Mouse (Mus musculus) forebrain, embryonic 10.5 days (tissue): Measurements from ENCODE around the gene Aldh5a1. TPM values are rescaled to one million over a fixed set of nuclear protein-coding genes. Genes with fewer than 3 reads are reported as not detected.

Source experiments
- DNase-seq: peaks from one replicate; pipeline ENCODE4 v3.0.0-alpha.2; 2017; ENCODE audit warnings: low spot score; ENCODE audit errors: extremely low spot score
- H3K27ac ChIP-seq: fragments of 300-500 bp; sonication (generic); 2 replicates; pipeline ENCODE4 v1.5.1; 2016; ENCODE audit warnings: mild to moderate bottlenecking
- H3K27me3 ChIP-seq: fragments of 300-500 bp; sonication (generic); 2 replicates; pipeline ENCODE4 v1.6.1; 2016; ENCODE audit warnings: mild to moderate bottlenecking; ENCODE audit not compliant: poor library complexity, severe bottlenecking
- H3K36me3 ChIP-seq: fragments of 300-500 bp; sonication (generic); replicated peaks from 2 replicates; pipeline ENCODE4 v1.6.1; 2016; ENCODE audit warnings: mild to moderate bottlenecking, moderate library complexity
- H3K4me1 ChIP-seq: fragments of 300-500 bp; sonication (generic); 2 replicates; pipeline ENCODE4 v1.6.1; 2016
- H3K4me3 ChIP-seq: fragments of 300-500 bp; sonication (generic); 2 replicates; pipeline ENCODE4 v1.5.1; 2016; ENCODE audit warnings: mild to moderate bottlenecking, moderate library complexity
- H3K9me3 ChIP-seq: fragments of 300-500 bp; sonication (generic); 2 replicates; pipeline ENCODE4 v1.6.1; 2016; ENCODE audit warnings: mild to moderate bottlenecking, moderate library complexity
- WGBS: fragments of 180-500 bp; shearing (Covaris S2); methylation state at CpG from one replicate; pipeline ENCODE4 v1.1.7; 2016; 5-methylcytosine and 5-hydroxymethylcytosine counted together
- polyA plus RNA-seq: library from polyadenylated mRNA; unstranded; fragments of >200 nt; fragmentation: Nextera tagmentation; extraction: Ambion mirVana; gene quantifications from 2 replicates; pipeline ENCODE4 v1.2.1, GENCODE M21; 2016

The Aldh5a1 gene
- polyA plus RNA-seq, 1 experiment from 2014 or later = 8.5 TPM

DNA sequence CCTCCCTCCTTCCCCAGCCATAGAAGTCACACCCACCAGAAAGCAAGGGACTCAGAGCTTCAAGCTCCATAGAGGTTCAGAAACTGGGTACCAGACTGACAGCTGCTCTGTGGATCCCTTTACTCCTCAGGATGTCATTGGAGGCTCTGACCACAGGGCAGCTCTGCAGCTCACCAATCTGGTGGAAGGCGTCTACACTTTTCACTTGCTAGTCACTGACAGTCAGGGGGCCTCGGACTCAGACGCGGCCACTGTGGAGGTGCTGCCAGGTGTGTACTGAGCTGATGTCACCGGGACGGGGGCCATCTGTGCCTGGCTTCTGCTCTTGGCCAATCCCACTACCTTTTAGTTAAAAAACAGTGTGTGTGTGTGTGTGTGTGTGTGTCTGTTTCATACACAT lies 55.0 kb downstream of the Aldh5a1 start:
- WGBS = 92% methylated on average over 6 of the region's 6 CpGs
- Histone ChIP-seq H3K36me3 (no peaks in the 10 kb centered on the region), H3K4me1 (no peaks in the 10 kb centered on the region), H3K9me3 (no peaks in the 10 kb centered on the region), H3K4me3 (no peak overlapping the region), H3K27ac (no peak overlapping the region), H3K27me3 (no peaks in the 10 kb centered on the region)
- DNase-seq = no peak

DNA sequence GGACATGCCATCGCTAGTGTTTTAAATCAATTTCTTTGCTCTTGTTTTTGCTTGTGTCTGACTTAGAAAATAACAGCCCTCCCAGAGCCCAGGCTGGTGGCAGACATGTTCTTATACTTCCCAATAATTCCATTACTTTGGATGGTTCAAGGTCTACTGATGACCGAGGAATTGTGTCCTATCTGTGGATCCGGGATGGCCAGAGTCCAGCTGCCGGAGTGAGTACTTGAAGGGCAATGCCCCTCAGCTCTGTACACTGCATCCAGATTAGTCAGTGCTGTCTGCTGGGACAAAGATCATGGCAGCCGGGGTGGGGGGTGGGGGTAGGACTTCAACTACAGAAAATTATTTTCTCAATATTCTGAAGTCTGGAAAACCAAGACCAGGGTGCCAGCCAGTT lies 56.8 kb downstream of the Aldh5a1 start:
- DNase-seq = no peak
- no peaks in the 10 kb centered on the region for H3K4me1 ChIP-seq
- no peaks in the 10 kb centered on the region for H3K27me3 ChIP-seq
- H3K27ac ChIP-seq = no peak overlapping the region
- WGBS = 93% methylated on average over 5 of the region's 5 CpGs
- H3K9me3 ChIP-seq = no peaks in the 10 kb centered on the region
- no peak overlapping the region for H3K4me3 ChIP-seq
- H3K36me3 ChIP-seq = no peaks in the 10 kb centered on the region

DNA sequence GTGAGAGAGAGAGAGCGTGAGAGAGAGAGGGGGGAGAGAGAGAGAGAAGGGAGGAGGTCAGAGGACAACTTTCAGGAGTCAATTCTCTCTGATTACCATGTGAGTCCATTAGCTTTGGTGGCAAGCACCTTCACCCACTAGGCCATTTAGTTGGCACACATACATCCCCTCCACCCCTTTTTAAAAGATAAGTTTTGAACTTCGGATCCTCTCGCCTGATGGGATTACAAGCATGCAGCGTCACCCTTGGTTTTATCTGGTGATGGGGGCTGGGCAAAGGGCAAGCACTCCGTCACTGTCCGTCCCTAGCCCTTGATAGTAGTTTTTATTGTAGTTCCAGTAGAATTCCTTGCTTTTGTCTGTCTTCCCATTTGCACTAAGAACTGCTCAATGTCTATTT lies 57.3 kb downstream of the Aldh5a1 start:
- no peak for DNase-seq
- H3K36me3 ChIP-seq = no peaks in the 10 kb centered on the region
- H3K9me3 ChIP-seq = no peaks in the 10 kb centered on the region
- H3K27ac ChIP-seq = no peak overlapping the region
- H3K4me3 ChIP-seq = no peak overlapping the region
- no peaks in the 10 kb centered on the region for H3K4me1 ChIP-seq
- WGBS = 90% methylated on average over 6 of the region's 6 CpGs
- H3K27me3 ChIP-seq = no peaks in the 10 kb centered on the region

- 92% methylated on average over 15 of the region's 15 CpGs for WGBS
- H3K27ac ChIP-seq = no peak overlapping the region
- H3K4me3 ChIP-seq = no peak overlapping the region
- no peaks in the 10 kb centered on the region for H3K27me3 ChIP-seq
- no peaks in the 10 kb centered on the region for H3K4me1 ChIP-seq
- no peaks in the 10 kb centered on the region for H3K9me3 ChIP-seq
- no peak for DNase-seq
- H3K36me3 ChIP-seq = no peaks in the 10 kb centered on the region
Observed at GRCm38 (mm10) chr13:24879359-24880040, 58.0 kb downstream of the Aldh5a1 start.

GRCm38 (mm10) chr13:24868233-24868632 lies 69.2 kb downstream of the Aldh5a1 start:
- no peaks in the 10 kb centered on the region for H3K27me3 ChIP-seq
- no peaks in the 10 kb centered on the region for H3K36me3 ChIP-seq
- DNase-seq = no peak
- no peak overlapping the region for H3K4me3 ChIP-seq
- H3K4me1 ChIP-seq = no peaks in the 10 kb centered on the region
- 92% methylated on average over 7 of the region's 7 CpGs for WGBS
- H3K9me3 ChIP-seq = no peaks in the 10 kb centered on the region
- H3K27ac ChIP-seq = no peak overlapping the region

GRCm38 (mm10) chr13:24867789-24868188 lies 69.7 kb downstream of the Aldh5a1 start:
- H3K4me1 ChIP-seq = no peaks in the 10 kb centered on the region
- H3K36me3 ChIP-seq = no peaks in the 10 kb centered on the region
- 93% methylated on average over 10 of the region's 10 CpGs for WGBS

GRCm38 (mm10) chr13:24866430-24867402 lies 70.7 kb downstream of the Aldh5a1 start:
- Histone ChIP-seq H3K36me3 (no peaks in the 10 kb centered on the region), H3K4me3 (no peak overlapping the region), H3K9me3 (no peaks in the 10 kb centered on the region), H3K27ac (no peak overlapping the region), H3K27me3 (no peaks in the 10 kb centered on the region), H3K4me1 (no peaks in the 10 kb centered on the region)
- 79% methylated on average over 9 of the region's 9 CpGs for WGBS
- no peak for DNase-seq

More at GRCm38 (mm10) chr13:24867789-24868188, 69.7 kb downstream of the Aldh5a1 start:
- Histone ChIP-seq H3K27ac (no peak overlapping the region), H3K27me3 (no peaks in the 10 kb centered on the region), H3K9me3 (no peaks in the 10 kb centered on the region), H3K4me3 (no peak overlapping the region)
- no peak for DNase-seq

DNA sequence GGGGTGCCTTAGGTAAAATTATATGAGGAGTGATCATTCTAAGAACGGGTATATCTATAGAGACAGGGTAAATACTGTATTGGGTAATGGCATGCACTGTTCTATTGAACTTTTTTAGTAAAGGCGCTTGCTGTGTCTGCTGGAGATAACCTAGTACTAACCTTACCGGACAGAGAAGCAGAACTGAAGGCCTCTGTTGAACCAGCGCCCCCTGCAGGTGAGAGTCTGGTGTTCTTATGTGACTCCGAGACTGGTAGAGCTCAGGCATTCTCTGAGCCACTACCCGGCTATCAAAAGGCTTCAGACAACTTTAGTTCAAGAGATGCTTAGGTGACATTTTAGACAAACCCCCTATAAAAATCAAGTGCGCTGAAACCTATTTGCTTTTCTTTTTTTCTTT lies 74.9 kb downstream of the Aldh5a1 start:
- Histone ChIP-seq H3K27me3 (no peaks in the 10 kb centered on the region), H3K9me3 (no peaks in the 10 kb centered on the region), H3K27ac (no peak overlapping the region), H3K36me3 (no peaks in the 10 kb centered on the region), H3K4me1 (no peaks in the 10 kb centered on the region), H3K4me3 (no peak overlapping the region)
- no peak for DNase-seq
- 61% methylated on average over 7 of the region's 7 CpGs for WGBS

DNA sequence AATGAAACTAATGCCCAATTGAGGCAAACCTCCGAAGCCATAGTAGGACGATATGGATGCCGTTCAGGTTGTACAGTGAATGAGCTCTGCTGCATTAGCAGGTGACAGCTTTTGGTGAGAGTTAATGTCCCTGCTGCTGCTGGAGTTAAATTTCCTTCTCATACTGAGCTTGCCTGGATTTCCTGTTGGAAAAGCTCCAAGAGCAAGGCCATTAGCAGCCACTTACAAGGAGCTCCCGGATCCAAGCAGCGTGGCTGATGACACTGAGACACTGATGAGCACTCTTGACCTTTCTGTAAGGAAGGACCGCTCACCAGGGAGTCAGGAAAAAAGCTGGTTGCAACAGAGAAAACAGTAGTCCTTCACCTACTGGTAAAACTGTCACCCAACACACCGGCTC lies 75.4 kb downstream of the Aldh5a1 start:
- H3K4me3 ChIP-seq = no peak overlapping the region
- WGBS = 94% methylated on average over 7 of the region's 7 CpGs
- no peaks in the 10 kb centered on the region for H3K9me3 ChIP-seq

GRCm38 (mm10) chr13:24861084-24861483 lies 76.4 kb downstream of the Aldh5a1 start:
- H3K9me3 ChIP-seq = no peaks in the 10 kb centered on the region
- H3K27me3 ChIP-seq = no peaks in the 10 kb centered on the region
- DNase-seq = no peak
- no peaks in the 10 kb centered on the region for H3K36me3 ChIP-seq
- no peaks in the 10 kb centered on the region for H3K4me1 ChIP-seq
- no peak overlapping the region for H3K27ac ChIP-seq
- 83% methylated on average over 12 of the region's 12 CpGs for WGBS
- H3K4me3 ChIP-seq = no peak overlapping the region

More for the DNA sequence above, 75.4 kb downstream of the Aldh5a1 start:
- no peaks in the 10 kb centered on the region for H3K27me3 ChIP-seq
- DNase-seq = no peak
- H3K36me3 ChIP-seq = no peaks in the 10 kb centered on the region
- H3K4me1 ChIP-seq = no peaks in the 10 kb centered on the region
- no peak overlapping the region for H3K27ac ChIP-seq

GRCm38 (mm10) chr13:24859115-24859514 lies 78.3 kb downstream of the Aldh5a1 start:
- H3K4me3 ChIP-seq = no peak overlapping the region
- H3K27ac ChIP-seq = no peak overlapping the region
- no peaks in the 10 kb centered on the region for H3K36me3 ChIP-seq
- DNase-seq = no peak
- no peaks in the 10 kb centered on the region for H3K27me3 ChIP-seq
- no peaks in the 10 kb centered on the region for H3K4me1 ChIP-seq
- H3K9me3 ChIP-seq = no peaks in the 10 kb centered on the region
